Mouse (Mus musculus): ENCODE results near the gene Cd244a. TPM values are rescaled to one million over a fixed set of nuclear protein-coding genes. Genes with fewer than 3 reads are reported as not detected.

Cd244a gene
- polyA plus RNA-seq, 1 experiment from 2014 or later, result 0.46 TPM

DNA sequence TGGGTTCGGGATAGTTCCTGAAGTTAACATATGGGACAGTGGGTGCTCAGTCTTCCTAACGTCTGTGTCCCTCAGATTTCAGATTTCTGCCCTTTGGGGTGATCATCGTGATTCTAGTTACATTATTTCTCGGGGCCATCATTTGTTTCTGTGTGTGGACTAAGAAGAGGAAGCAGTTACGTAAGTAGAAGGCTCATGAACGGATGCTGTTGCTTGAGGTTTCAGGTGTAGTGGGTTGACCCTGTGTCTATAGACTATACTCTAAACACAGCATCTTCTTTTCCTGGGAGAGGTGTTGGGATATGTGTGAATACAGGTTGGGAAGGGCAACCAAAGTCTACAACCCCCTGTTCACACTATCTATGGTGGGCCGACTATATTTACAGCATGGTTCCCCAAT is 18.2 kb downstream of the Cd244a start:
- Histone ChIP-seq H3K27ac (no peak overlapping the region), H3K4me3 (replicated peaks) (no peak overlapping the region), H3K9me3 (replicated peaks) (no peaks in the 10 kb centered on the region), H3K36me3 (no peaks in the 10 kb centered on the region), H3K9ac (no peak overlapping the region), H3K4me1 (replicated peaks) (no peaks in the 10 kb centered on the region), H3K27me3 (0 out of 2 replicates have a peak, but pooled peaks cover 2% of the 10 kb centered on the region), H3K4me2 (no peak overlapping the region)
- WGBS (ENCODE audit: insufficient replicate concordance), result 70% methylated on average over 7 of the region's 7 CpGs
- DNase-seq, result no peak
- ATAC-seq (ENCODE audit: low read depth), result no peak

DNA sequence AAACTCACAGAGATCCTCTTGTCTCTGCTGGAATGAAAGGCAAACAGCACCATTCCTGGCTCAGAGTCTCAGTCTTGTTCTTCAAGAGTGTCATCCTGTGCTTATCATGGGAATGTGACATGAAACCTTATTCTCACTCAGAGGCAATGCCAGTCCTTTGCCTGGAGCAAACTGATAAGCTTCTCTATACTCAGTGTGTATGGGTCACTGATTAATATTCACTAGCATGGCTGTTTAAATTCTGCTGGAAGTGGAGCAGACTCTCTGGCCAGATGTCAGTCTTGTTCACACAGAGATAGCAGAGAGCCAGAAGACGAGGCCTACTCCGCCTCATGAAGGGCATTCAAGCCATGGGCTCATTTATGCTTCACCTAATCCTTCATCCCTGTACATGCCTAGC is 25.6 kb downstream of the Cd244a start:
- WGBS (ENCODE audit: insufficient replicate concordance), result 25% methylated on average over 2 of the region's 2 CpGs
- peaks cover 17% of the 10 kb centered on the region for H3K4me1 ChIP-seq (replicated peaks)

DNA sequence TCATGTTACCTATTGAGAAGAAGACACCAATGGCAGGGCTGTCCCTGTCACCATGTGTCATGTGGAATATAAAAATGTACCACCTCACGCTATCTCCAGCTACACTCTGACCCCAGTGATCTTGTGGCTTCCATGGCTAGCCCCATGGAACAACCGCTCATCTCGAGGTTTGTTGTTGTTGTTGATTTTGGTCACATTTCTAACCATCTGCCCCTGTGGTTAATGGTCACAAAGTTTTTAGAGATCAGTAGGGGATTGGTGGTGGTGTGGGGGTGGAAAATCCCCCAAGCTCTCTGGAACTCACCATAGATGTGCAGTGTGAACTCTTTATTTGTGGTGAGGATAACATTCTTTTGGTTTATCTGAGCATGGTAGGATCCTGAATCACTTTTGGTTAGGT is 45.7 kb downstream of the Cd244a start:
- Histone ChIP-seq H3K36me3 (no peaks in the 10 kb centered on the region), H3K4me3 (replicated peaks) (no peak overlapping the region), H3K27me3 (no peaks in the 10 kb centered on the region), H3K4me1 (replicated peaks) (no peaks in the 10 kb centered on the region), H3K9ac (no peak overlapping the region), H3K9me3 (replicated peaks) (no peaks in the 10 kb centered on the region), H3K27ac (no peak overlapping the region), H3K4me2 (no peak overlapping the region)
- 52% methylated on average over 3 of the region's 3 CpGs for WGBS (ENCODE audit: insufficient replicate concordance)
- ATAC-seq (ENCODE audit: low read depth) (no peak), DNase-seq (no peak)

More for the DNA sequence above, 25.6 kb downstream of the Cd244a start:
- Histone ChIP-seq H3K36me3 (no peaks in the 10 kb centered on the region), H3K9me3 (replicated peaks) (no peaks in the 10 kb centered on the region), H3K27me3 (no peaks in the 10 kb centered on the region), H3K27ac (no peak overlapping the region), H3K4me2 (no peak overlapping the region), H3K9ac (no peak overlapping the region), H3K4me3 (replicated peaks) (no peak overlapping the region)
- DNase-seq (peak; percentile 36), ATAC-seq (ENCODE audit: low read depth) (peak; percentile 93)

DNA sequence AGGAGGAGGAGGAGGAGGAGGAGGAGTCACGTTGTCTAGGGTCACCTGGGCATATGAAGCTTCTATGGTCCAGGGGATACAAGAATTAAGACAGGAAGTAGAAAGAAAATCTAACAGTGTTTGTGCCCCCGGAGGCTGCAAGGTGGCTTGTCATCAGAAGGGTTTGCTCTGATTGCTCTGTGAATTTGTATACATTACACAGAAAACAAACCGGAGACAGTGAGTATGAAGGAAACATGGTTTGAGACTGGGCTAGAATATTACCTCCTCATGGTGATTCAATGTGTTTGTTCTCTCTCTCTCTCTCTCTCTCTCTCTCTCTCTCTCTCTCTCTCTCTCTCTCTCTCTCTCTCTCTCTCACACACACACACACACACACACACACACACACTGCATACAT is 47.7 kb downstream of the Cd244a start:
- H3K27ac ChIP-seq, result no peak overlapping the region
- no peaks in the 10 kb centered on the region for H3K9me3 ChIP-seq (replicated peaks)
- no peaks in the 10 kb centered on the region for H3K4me1 ChIP-seq (replicated peaks)
- DNase-seq (no peak), ATAC-seq (ENCODE audit: low read depth) (no peak)
- 58% methylated on average over 3 of the region's 3 CpGs for WGBS (ENCODE audit: insufficient replicate concordance)
- H3K4me2 ChIP-seq, result no peak overlapping the region
- no peaks in the 10 kb centered on the region for H3K27me3 ChIP-seq
- H3K9ac ChIP-seq, result no peak overlapping the region
- no peak overlapping the region for H3K4me3 ChIP-seq (replicated peaks)
- H3K36me3 ChIP-seq, result no peaks in the 10 kb centered on the region

DNA sequence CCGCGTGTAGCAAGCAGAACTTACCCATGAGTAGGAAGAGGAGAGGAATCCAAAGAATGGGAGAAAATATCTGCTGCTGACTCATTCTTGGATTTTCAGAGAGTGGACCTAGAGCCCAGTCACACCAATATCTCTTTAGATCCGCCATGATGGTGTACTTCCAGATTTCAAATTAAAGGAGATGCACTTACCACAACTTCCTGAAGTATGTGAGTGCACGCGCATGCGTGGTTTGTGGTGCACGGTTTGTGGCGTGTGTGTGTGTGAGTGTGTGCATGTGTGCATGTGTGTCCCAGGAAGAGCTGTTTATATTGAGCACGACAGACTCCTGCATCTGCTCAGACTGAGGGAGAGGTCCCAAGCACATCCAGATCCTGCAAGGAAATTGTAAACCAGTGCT is 48.2 kb downstream of the Cd244a start, which contains the start of gene Ly9:
Ly9 (minus strand) TSS at position 235 of the 400 bp plus-strand sequence.
- DNase-seq, result no peak
- Histone ChIP-seq H3K9me3 (replicated peaks) (no peaks in the 10 kb centered on the region), H3K4me3 (replicated peaks) (no peak within 1 kb of the TSS), H3K9ac (no peak within 1 kb of the TSS), H3K27me3 (no peaks in the 10 kb centered on the region), H3K36me3 (no peaks in the 10 kb centered on the region), H3K4me2 (peak within 1 kb of the TSS; percentile 25; the same call in 1 of the 2 replicates), H3K27ac (no peak within 1 kb of the TSS), H3K4me1 (replicated peaks) (no peaks in the 10 kb centered on the region)
- 23% methylated on average over 9 of the region's 9 CpGs for WGBS (ENCODE audit: insufficient replicate concordance)
- ATAC-seq (ENCODE audit: low read depth), result no peak

DNA sequence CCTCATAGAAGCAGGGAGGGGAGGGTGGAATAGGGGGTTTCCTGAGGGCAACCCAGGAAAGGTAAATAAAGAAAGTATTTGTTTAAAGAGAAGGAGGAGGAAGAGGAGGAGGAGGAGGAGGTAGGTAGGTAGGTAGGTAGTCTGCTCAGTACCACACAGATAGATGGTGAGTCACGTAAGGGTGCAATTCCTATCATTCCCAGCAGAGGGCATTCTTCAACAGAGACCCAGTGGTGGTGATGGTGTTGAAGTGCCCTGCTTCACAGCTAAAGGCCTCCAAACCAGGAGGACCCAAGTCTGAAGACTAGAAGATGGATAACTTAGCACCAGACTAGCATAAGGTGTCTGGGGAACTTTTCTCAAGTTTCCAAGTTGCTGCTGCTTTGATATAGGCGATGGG is 51.0 kb downstream of the Cd244a start:
- Histone ChIP-seq H3K4me1 (replicated peaks) (no peaks in the 10 kb centered on the region), H3K4me3 (replicated peaks) (no peak overlapping the region), H3K9ac (no peak overlapping the region), H3K9me3 (replicated peaks) (no peaks in the 10 kb centered on the region), H3K4me2 (no peak overlapping the region), H3K27ac (no peak overlapping the region), H3K27me3 (no peaks in the 10 kb centered on the region), H3K36me3 (no peaks in the 10 kb centered on the region)
- ATAC-seq (ENCODE audit: low read depth) (no peak), DNase-seq (peak; percentile 15)
- 69% methylated on average over 2 of the region's 2 CpGs for WGBS (ENCODE audit: insufficient replicate concordance)

DNA sequence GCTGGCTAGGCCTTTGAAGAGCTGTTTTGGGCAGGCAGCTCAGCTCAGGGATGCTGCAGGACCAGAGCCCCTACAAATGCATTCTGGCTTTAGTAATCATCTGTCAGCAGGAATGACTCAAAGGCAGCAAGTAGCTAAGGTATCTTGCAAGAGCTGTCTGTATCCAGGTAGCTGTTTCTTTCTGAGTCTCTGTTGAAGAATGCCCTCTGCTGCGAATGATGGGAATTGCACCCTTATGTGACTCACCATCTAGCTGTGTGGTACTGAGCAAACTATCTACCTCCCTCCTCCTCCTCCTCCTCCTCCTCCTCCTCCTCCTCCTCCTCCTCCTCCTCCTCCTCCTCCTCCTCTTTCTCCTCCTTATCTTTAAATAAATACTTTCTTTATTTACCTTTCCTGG is 51.8 kb downstream of the Cd244a start:
- no peak for DNase-seq
- no peak for ATAC-seq (ENCODE audit: low read depth)
- Histone ChIP-seq H3K36me3 (no peaks in the 10 kb centered on the region), H3K9me3 (replicated peaks) (no peaks in the 10 kb centered on the region), H3K27ac (no peak overlapping the region), H3K4me1 (replicated peaks) (no peaks in the 10 kb centered on the region), H3K4me2 (no peak overlapping the region), H3K4me3 (replicated peaks) (no peak overlapping the region), H3K9ac (no peak overlapping the region), H3K27me3 (no peaks in the 10 kb centered on the region)
- WGBS (ENCODE audit: insufficient replicate concordance), result 0% methylated on average over 1 of the region's 1 CpGs

DNA sequence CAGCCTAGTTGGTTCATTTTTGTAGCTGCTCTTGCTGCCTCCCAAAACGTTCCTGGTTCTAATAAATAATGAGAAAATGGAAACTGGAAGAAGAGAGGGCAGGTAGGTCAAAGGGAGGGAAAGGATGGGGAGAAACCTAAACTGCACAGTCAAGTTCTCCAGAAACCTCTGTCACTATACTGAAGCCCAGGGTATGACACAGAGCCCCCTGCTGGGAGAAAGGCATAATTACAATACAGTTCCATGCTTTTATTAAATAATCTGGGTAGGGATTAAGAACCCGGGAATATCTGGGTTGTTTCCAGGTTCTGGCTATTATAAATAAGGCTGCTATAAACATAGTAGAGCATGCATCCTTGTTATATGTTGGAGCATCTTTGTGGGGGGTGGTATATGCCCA is 55.0 kb downstream of the Cd244a start:
- WGBS (ENCODE audit: insufficient replicate concordance), result 8% methylated on average over 2 of the region's 2 CpGs
- Histone ChIP-seq H3K9ac (no peak overlapping the region), H3K36me3 (no peaks in the 10 kb centered on the region), H3K4me2 (no peak overlapping the region), H3K9me3 (replicated peaks) (no peaks in the 10 kb centered on the region), H3K27ac (no peak overlapping the region), H3K27me3 (no peaks in the 10 kb centered on the region), H3K4me1 (replicated peaks) (no peaks in the 10 kb centered on the region), H3K4me3 (replicated peaks) (no peak overlapping the region)
- no peak for DNase-seq
- ATAC-seq (ENCODE audit: low read depth), result no peak

DNA sequence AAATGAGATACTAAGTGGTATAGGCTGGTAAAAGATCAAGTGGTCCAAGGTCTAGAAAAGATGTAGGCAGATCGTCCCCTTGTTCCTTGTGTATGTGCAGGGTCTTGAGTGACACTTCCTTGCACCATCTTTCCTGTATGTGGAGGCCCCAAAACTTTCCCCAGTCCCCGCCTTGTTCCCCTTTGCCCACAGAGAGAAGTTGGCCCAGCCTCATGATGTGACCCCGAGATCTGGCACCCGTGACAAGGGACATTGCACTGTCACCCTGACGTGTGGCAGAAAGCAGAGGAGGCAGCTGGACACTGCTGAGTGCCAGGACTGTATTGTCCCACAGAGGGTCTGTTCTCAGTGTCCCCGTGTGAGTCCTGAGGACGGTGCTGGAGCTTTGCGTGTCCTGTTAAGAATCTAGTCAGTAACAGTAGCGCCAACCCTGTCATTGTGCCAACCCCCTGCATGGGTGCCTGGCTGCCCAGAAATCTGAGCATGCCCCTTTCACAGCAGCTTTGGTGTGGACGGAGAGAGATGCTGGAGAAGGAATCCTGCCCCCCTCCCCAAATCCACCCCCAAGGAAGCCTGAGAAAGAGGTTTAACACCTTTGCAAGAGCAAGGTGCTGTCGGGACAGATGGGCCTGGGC is 58.0 kb downstream of the Cd244a start:
- DNase-seq, result no peak
- no peak for ATAC-seq (ENCODE audit: low read depth)
- Histone ChIP-seq H3K4me2 (no peak overlapping the region), H3K4me1 (replicated peaks) (no peaks in the 10 kb centered on the region), H3K27ac (no peak overlapping the region), H3K27me3 (no peaks in the 10 kb centered on the region), H3K9ac (no peak overlapping the region), H3K4me3 (replicated peaks) (no peak overlapping the region), H3K36me3 (no peaks in the 10 kb centered on the region), H3K9me3 (replicated peaks) (no peaks in the 10 kb centered on the region)
- WGBS (ENCODE audit: insufficient replicate concordance), result 53% methylated on average over 11 of the region's 11 CpGs

DNA sequence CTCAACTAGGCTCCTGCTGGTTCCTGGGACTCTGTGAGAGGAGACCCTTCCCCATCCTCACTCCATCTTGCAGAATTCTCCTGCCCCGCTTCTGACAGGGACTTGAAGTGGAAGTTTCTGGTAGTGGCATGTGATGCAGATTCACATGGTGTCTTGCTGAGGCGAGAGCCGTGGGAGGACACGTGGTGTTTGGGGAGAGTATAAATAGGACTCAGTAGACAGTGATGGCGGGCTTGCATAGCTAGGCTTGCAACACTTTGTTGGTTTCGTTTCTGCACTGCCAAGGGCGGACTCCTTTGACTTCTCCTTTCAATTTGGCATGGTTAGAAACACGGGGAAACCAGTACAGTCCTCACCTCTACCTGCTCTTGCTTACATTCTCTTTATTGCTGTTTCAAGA is 60.0 kb downstream of the Cd244a start:
- no peak for DNase-seq
- no peak overlapping the region for H3K9ac ChIP-seq
- H3K4me1 ChIP-seq (replicated peaks), result no peaks in the 10 kb centered on the region
- WGBS (ENCODE audit: insufficient replicate concordance), result 50% methylated on average over 8 of the region's 8 CpGs
- no peaks in the 10 kb centered on the region for H3K27me3 ChIP-seq
- H3K4me2 ChIP-seq, result no peak overlapping the region
- peak; percentile 34; the same call in 1 of the 2 replicates for ATAC-seq (ENCODE audit: low read depth)
- H3K9me3 ChIP-seq (replicated peaks), result no peaks in the 10 kb centered on the region
- H3K36me3 ChIP-seq, result no peaks in the 10 kb centered on the region
- H3K27ac ChIP-seq, result no peak overlapping the region
- no peak overlapping the region for H3K4me3 ChIP-seq (replicated peaks)

DNA sequence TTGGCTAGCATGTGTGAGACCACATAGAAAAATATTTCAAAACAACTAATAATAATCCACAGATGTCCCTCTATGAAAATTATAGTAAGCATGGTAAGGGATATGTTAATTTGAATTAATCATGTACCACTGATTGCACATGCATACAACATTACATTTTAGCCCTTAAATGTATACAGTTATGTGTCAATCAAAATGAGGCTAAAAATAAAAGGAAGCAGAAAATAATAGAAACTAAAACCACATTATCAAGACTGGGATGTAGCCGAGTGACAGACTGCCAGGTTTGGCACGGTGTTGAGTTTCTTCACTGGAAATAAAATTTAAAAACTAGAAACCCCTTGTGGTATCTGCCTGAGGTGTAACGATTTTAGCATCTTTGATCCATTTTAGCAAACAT is 60.7 kb downstream of the Cd244a start:
- Histone ChIP-seq H3K36me3 (no peaks in the 10 kb centered on the region), H3K9ac (no peak overlapping the region), H3K27ac (no peak overlapping the region), H3K9me3 (replicated peaks) (no peaks in the 10 kb centered on the region), H3K4me1 (replicated peaks) (no peaks in the 10 kb centered on the region), H3K4me3 (replicated peaks) (no peak overlapping the region), H3K4me2 (no peak overlapping the region), H3K27me3 (no peaks in the 10 kb centered on the region)
- DNase-seq, result no peak
- ATAC-seq (ENCODE audit: low read depth), result no peak
- 37% methylated on average over 3 of the region's 3 CpGs for WGBS (ENCODE audit: insufficient replicate concordance)

DNA sequence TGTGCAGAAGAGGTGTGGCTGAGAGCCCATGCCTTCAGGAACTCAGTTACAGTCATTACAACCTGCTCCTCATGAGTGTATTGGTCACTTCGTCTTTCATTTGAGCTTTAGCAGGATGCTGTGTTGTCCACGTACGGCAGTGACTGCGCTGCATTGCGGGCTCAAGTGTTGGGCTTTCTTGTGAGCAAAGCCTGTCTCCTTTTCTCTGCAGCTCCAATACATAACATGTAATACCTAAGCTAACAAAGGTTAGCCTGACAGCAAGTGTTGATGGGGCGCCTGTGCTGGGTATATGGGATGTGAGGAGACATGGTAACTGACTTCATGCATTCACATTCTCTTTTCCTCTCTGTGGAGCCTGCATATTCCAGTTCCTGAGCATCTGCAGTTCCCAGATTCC is 61.1 kb downstream of the Cd244a start:
- Histone ChIP-seq H3K9ac (no peak overlapping the region), H3K4me2 (no peak overlapping the region), H3K27ac (no peak overlapping the region), H3K4me3 (replicated peaks) (no peak overlapping the region), H3K9me3 (replicated peaks) (no peaks in the 10 kb centered on the region), H3K36me3 (no peaks in the 10 kb centered on the region), H3K27me3 (no peaks in the 10 kb centered on the region), H3K4me1 (replicated peaks) (no peaks in the 10 kb centered on the region)
- ATAC-seq (ENCODE audit: low read depth) (no peak), DNase-seq (no peak)
- WGBS (ENCODE audit: insufficient replicate concordance), result 79% methylated on average over 6 of the region's 6 CpGs

All from liver, embryonic 13.5 days (tissue).